Mouse (Mus musculus): Measurements from ENCODE around the gene 6430548M08Rik.

- no peak for TF ChIP-seq CTCF (IDR thresholded peaks at IDR 0.05; ENCODE audit: borderline replicate concordance, control insufficient read depth, extremely low read depth, insufficient read depth, low read length, poor library complexity)
- TF ChIP-seq POLR2A (IDR thresholded peaks at IDR 0.05; ENCODE audit: control insufficient read depth, extremely low read depth, insufficient read depth, low read length, poor library complexity): 0 out of 2 replicates have a peak, but pooled peaks have one; percentile 11
These were observed 45.9 kb upstream of the 6430548M08Rik start for GRCm38 (mm10) chr8:120067936-120068668.

Data from thymus, adult 2 months (tissue).